Mouse (Mus musculus) macrophage (primary cell): ENCODE data around the gene Nkiras1. TPM values are rescaled to one million over a fixed set of nuclear protein-coding genes. Genes with fewer than 3 reads are reported as not detected.

Experiments used
- polyA plus RNA-seq: library from polyadenylated mRNA; stranded (reverse); fragments of 250-400 nt; gene quantifications from 3 replicates; pipeline ENCODE4 v1.2.4, GENCODE M21; 2018; ENCODE audit warnings: inconsistent platforms

The Nkiras1 gene
- polyA plus RNA-seq, 1 experiment from 2014 or later: 8.8 TPM

Other genes with a start within 250 kb of the Nkiras1 start
- 15.9 to 35.2 TPM (median 29.4 TPM) in 3 replicates for gene Nr1d2, start 32.0 kb upstream of the Nkiras1 start, polyA plus RNA-seq
- 300 to 721 TPM (median 628 TPM) in 3 replicates for gene Rpl15, start 255 bp downstream of the Nkiras1 start, polyA plus RNA-seq
- 68.1 to 103 TPM (median 98.7 TPM) in 3 replicates for gene Ube2e1, start 60.7 kb downstream of the Nkiras1 start, polyA plus RNA-seq